Mouse (Mus musculus) splenic B cell, adult 2 months (primary cell): Measurements from ENCODE around the gene Sec14l3.
"Not testable (repeated sequence)": the region's sequence is repeated elsewhere in the genome, so short reads cannot be mapped to it uniquely, and the experiment has no call there.

ENCODE experiments used
- DNase-seq: peaks from one replicate; pipeline ENCODE4 v3.0.0-alpha.2; 2011; ENCODE audit warnings: low read depth, low spot score
- H3K27me3 ChIP-seq: 2 replicates; pipeline ENCODE4 v1.6.1; 2012; ENCODE audit warnings: mild to moderate bottlenecking, low read length, moderate library complexity, mixed read lengths; ENCODE audit not compliant: control insufficient read depth, poor library complexity, insufficient read depth, severe bottlenecking
- H3K36me3 ChIP-seq: 2 replicates; pipeline ENCODE4 v1.6.1; 2012; ENCODE audit warnings: mild to moderate bottlenecking, low read length, moderate library complexity, mixed read lengths; ENCODE audit not compliant: control insufficient read depth, poor library complexity, insufficient read depth, severe bottlenecking

Sec14l3 gene

DNA sequence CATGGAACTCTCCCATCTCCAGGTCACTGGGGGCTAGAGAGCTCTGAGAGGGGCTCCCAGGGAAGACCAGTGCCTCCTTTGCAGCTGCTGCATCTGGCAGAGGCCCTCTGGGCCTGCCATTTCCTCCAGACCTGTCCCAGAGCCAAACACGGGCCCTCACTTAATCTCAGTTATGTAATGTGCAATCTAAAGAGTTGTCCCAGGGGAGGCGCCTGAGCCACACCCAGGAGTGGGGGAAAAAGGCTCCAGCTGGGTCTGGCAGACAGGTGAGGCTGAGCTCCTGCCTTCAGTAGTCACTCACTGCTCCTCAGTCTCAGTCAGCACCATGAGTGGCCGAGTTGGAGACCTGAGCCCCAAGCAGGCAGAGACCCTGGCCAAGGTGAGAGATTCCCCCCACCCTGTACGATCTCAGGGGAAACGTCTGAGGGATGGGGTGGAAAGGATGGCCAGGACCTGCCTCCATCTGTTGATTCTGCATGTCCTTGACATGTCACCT, at the start of gene Sec14l3:
Gene Sec14l3 (plus strand): TSS at position 215 of the 496 bp plus-strand sequence.
- Histone ChIP-seq H3K27me3 (no peaks in the 10 kb centered on the region), H3K36me3 (no peaks in the 10 kb centered on the region)
- no peak for DNase-seq

DNA sequence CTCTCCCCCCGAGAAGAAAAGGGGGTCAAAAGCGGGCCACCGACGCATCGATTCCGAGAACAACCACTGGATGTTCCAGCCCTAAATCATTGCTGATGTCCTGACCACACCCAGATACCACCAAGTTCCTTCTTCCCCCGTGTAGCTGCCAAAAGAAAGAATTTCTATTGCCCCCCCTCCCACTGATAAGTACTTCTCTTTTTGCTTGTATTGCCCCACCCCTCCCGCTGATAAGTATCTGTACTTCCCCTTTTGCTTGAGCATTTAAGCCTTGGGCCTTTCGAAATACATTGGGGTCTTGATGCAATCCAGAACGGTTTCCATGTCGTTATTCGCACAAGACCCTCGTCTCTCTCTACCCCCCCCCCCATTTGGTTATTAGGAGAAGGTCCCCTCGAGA, 48.8 kb upstream of the Sec14l3 start:
- H3K27me3 ChIP-seq, H3K36me3 ChIP-seq, DNase-seq: not testable (repeated sequence)

DNA sequence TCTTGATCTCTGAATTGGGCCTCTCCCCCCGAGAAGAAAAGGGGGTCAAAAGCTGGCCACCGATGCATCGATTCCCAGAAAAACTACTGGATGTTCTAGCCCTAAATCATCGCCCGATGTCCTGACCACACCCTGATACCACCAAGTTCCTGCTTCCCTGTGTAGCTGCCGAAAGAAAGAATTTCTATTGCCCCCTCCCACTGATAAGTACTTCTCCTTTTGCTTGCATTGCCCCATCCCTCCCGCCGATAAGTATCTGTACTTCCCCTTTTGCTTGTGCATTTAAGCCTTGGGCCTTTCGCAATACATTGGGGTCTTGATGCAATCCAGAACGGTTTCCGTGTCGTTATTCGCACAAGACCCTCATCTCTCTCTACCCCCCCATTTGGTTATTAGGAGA, 42.5 kb upstream of the Sec14l3 start:
- DNase-seq, H3K27me3 ChIP-seq, H3K36me3 ChIP-seq: not testable (repeated sequence)

DNA sequence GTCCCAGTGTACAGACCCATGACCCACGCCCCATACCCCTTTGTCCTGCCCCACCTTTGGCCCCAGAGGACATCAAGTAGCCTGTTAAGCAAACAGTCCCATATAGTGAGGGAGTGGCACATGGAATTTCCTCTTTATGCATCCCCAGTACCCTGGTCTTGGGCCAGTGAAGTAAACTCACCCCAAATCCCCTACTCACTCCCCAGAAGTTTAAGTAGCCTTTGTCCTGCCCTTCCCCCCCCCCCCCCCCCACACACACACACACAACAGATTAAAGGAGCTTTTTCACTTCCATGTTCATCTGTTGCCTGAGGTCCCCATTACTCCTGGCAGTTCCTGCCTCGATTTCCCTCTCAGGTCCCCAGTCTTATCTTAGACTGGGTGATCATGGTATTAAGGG, 41.3 kb upstream of the Sec14l3 start:
- Histone ChIP-seq H3K36me3 (no peaks in the 10 kb centered on the region), H3K27me3 (no peaks in the 10 kb centered on the region)
- DNase-seq = no peak

DNA sequence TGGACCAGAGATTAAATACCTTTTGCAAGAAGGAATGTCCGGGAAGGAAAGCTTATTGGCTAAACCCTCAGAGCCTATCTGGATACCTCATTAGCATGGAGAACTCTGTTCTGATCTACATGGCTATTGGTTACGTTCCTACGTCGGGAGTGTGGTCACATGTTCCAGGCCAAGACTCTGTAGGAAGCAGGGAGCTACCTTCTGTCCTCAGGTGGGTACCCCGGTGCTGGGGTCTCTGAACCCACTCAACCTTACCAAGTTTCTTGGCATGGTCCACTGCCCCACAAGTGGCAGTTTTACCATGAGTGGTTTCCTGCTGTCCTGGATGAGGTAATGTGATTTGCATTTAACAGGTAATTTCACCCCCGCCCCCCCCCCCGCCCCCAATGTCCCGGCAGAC, 37.6 kb upstream of the Sec14l3 start:
- no peak for DNase-seq
- no peaks in the 10 kb centered on the region for H3K27me3 ChIP-seq
- H3K36me3 ChIP-seq = no peaks in the 10 kb centered on the region

DNA sequence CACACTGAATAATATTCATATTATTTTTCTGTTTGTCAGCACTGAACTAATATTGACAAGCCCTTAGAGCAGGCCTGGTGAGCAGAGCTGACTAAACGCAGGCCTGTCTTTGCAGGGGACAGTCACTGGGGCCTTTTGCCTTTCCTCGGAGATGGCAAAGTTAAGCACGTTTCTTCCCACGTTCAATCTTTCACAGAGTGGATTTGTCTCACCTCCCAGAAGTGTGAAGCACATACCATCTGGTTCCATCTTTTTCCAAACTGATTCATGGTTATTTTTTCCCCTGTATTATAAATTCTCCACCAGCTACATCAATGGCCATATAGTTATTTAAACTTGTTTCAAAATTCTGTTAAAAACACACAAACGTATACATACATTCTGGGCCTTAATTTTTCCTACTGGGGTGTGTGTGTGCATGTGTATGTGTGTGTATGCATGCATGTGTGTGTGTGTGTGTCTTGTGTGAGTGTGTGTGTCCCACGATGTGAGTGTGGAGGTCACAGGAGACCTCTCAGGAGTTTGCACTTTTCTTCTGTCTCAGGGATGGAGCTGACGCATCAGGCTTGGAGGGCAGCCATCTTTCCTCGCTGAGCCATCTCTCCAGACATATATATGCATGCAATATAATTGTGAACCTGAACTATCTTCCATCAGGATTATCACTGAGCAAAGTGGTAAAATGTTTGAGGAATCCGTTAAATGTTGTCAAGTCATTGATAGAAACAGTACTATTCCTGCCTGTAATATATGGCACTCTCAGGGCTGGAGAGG, 36.9 kb upstream of the Sec14l3 start:
- DNase-seq = no peak
- Histone ChIP-seq H3K27me3 (no peaks in the 10 kb centered on the region), H3K36me3 (no peaks in the 10 kb centered on the region)

DNA sequence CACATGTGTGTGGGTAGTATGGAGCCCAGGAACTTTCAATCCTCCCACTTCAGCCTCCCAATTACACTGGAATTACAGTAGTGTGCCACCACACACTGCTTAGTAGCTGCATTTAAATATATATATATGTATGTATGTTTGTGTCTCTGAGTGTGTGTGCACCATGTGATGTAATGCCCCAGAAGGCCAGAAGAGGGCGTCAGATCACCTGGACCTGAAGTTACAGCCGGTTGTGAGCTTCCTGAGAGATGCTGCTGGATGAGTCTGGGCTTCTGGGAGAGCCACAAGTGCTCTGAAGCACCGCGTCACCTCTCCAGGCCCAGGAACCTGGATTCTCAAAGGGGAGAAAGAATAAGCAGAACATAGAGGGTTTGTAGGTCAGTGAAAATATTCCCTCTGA, 35.3 kb upstream of the Sec14l3 start:
- H3K36me3 ChIP-seq = no peaks in the 10 kb centered on the region
- no peaks in the 10 kb centered on the region for H3K27me3 ChIP-seq
- no peak for DNase-seq

DNA sequence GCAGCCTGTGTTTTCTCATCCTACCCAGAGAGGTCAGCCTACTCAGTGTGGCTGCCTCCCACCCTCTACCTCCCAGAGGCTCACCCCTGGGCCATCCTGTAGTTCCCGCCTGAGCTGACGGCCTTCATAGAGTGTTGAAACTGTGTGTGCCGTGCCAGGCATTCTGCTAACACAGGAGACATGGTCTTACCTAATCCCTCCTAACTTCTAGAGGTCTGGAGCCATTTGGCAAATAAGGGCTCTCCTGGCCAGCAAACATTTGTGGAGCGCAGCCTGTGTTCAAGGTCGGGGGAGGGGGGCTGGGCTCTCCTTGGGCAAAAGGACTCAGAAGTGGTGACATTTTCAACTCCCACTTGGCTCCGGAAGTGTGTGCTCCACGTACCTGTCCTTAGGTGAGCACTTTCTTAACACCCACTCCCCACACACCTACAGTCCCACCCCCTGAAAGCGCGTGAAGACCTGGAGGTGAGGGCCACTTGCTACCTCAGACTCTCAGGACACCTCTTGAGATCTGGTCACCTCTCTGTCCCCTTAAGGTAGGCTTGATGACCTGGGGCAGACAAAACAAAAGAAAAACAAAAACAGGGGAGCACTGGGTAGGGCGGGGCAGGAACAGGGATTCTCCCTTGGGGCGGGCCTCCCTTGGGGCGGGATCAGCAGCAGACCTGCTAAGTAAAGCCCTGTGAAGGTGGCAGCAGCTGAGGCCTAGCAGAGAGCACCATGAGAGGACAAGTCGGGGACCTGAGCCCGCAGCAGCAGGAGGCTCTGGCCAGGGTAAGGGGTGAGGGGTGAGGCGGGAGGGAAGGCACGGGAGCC, 33.3 kb upstream of the Sec14l3 start, which contains the start of gene Sec14l4:
Gene Sec14l4 (plus strand): TSS at position 337 of the 816 bp plus-strand sequence.
- Histone ChIP-seq H3K27me3 (no peaks in the 10 kb centered on the region), H3K36me3 (no peaks in the 10 kb centered on the region)
- DNase-seq = no peak

DNA sequence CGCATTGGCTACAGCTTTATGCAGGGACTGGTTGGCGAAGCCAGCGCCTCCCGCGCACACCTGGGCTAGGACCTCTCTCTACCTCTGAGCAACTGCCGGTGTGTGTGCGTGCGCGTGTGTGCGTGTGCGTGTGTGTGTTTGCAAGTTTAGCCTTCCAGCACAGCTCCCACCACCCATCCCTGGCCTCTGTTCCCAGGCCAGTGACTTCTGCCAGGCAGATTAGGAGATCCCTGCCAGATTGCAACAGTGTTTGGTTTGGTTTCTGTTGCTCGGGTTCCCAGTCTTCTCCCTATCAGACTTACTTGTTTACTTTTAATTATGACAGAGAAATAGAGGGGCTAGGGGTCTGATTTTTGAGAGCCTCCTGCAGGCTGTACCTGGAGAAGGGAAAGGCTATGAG, 32.7 kb upstream of the Sec14l3 start:
- DNase-seq = no peak
- Histone ChIP-seq H3K27me3 (no peaks in the 10 kb centered on the region), H3K36me3 (no peaks in the 10 kb centered on the region)

DNA sequence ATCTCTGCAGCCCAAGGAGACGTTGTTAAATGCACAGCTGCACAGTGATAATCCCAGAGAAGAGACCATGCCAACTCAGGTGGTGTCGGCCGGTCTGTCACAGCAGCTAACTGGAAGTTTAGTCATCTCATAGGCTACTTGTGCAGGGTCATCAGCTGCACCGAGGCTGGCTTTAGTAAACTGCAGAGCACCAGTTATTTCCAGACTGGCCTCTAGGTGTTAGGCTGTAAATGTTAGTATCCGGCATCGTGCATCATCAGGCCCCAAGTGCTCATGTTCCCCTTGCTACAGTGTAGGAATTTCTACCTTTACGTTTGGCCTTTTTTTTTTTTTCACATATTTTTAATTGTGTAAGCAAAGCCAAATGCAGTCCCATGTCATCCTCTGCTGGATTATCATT, 31.2 kb upstream of the Sec14l3 start:
- Histone ChIP-seq H3K36me3 (no peaks in the 10 kb centered on the region), H3K27me3 (no peaks in the 10 kb centered on the region)
- no peak for DNase-seq

DNA sequence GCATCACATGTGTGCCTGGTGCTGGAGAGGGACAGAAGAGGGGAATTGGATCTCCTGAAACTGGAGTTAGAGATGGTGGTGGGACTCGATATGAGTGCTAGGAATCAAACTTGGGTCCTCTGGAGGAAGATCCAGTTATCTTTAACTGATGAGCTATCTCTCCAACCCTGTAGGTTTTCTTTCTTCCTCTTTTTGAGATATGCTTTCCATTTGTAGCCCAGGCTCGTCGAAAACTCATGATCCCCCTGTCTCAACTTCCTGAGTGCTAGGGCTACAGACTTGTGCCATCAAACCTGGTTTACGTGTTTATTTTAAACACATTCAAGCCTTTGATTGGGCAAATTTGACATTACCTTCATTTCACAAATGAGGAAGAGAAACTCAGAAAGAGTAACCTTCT, 30.5 kb upstream of the Sec14l3 start:
- DNase-seq = no peak
- H3K27me3 ChIP-seq = no peaks in the 10 kb centered on the region
- H3K36me3 ChIP-seq = no peaks in the 10 kb centered on the region

DNA sequence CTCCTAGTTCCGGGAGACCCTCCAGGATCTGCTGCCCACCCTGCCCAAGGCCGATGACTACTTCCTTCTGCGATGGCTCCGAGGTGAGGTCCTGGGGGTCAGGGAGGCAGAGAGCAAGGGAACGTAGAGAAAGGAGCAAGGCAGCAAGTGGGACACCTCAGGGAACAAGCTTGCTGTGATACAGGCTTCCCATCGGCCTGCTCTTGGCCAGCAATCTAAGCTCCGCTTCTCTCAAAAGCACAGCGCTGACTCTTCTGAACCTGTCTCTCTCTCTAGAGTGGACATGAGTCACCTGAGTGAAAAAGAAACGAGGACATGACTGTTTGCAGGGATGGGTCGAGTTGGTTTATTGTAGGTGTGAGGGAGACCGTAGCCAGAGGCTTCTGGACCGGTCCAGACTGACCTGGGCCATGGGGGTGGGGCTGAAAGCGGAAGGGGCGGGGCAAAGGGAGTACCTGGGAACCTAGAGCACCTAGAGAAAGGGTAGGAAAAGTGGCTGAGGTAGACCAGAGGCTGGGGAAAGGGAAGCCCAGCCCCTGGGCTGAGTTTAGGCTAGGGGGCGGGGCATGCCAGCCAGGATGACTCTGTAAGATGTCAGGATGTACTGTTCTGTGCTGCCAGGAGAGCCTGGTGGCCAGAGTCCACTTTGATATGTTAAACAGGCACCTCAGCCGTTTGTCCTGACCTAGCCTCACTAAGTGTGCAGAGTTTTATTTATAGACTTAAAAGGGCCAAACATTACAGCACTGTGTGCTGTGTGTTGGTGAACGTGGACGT, 29.3 kb upstream of the Sec14l3 start:
- Histone ChIP-seq H3K27me3 (no peaks in the 10 kb centered on the region), H3K36me3 (no peaks in the 10 kb centered on the region)

DNA sequence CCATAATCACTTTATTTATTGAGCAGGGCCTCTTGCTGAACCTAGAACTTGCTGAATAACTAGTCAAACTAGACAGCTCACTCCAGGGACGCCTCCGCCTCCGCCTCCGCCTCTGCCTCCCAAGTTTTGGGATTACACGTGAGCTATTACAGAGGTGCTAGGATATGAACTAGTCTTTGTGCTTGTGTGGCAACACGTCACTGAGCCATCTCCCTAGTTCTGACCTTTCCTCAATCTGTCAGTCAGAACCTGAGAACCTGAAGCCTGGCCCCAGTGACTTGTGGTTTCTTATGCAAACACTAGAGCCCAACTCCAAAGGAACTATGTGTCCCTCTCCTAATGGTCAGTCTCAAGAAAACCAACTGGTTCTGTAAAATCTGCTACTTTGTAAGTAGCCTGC, 28.7 kb upstream of the Sec14l3 start:
- no peaks in the 10 kb centered on the region for H3K27me3 ChIP-seq
- H3K36me3 ChIP-seq = no peaks in the 10 kb centered on the region
- DNase-seq = no peak

More for the DNA sequence above, 29.3 kb upstream of the Sec14l3 start:
- no peak for DNase-seq

DNA sequence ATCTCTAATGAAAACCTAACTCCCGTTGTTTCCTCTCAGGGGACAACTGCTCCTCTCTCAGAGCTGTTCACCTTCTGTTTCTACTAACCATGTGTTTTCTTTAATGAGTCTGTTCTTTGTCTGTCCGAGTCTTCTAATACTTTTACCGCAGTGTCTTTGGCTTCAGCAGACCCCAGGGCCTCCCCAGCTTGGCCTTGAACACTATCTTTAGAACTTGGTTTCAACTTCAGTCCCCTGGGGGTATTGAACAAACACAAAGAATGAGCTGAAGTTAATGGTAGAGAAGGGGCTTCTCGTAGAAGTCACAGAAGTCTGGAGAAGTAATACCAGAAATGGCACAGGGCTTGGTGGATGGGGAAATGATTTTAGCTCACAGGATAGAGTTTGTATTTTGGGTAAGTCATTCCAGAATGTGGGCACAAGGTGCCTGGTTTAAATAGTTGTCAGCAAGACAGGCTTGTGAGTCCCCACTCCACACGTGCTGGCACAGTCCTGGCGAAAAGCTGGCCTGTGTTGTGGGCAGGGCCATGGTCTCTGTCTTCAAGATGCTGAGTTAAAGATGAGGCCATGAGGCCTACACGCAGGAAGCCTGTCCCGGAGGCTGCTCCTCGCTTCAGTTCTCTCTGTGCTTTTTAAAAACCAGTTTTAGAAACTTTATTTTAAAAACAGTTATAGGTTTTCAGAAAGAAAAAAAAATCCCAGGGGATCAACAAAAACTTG, 28.1 kb upstream of the Sec14l3 start:
- Histone ChIP-seq H3K36me3 (no peaks in the 10 kb centered on the region), H3K27me3 (no peaks in the 10 kb centered on the region)
- no peak for DNase-seq
